27 mouse cellular contexts compared by ENCODE assay signal in the genomic region with DNA sequence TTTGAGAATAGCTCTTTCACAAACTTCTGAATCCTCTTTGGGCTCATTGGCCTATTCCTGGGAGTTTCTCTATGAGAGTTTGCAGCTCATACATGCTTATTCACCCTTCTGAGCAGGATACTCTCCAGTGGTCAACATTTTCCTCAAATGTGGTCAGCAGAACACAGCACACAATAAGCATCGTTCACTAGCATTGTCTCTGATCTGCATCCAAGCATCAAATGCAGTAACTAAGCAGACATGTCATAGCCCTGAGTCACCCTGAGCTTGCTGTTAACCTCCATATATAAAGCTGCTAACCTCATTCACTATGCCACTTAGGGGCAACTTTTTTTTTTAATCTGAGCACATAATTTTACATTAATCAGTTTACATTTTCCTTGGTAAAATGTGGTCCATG. TPM values are rescaled to one million over a fixed set of nuclear protein-coding genes. Genes with fewer than 3 reads are reported as not detected.
DNase-seq lines count a peak whose midpoint lies in the region; ATAC-seq lines count a peak whose summit lies in the region.
"Had no signal": no experiment of that assay in that cellular context is flagged by ENCODE, and none has a peak within 500 bp of the region (broad histone marks: within the 10 kb centered on the region; RNA-seq: fewer than 3 reads in every experiment).

No protein-coding gene starts in this region.

- no peaks in the 10 kb centered on the region for H3K9me3 ChIP-seq in kidney, embryonic 16.5 days (ENCODE audit: low read length)
- H3K9me3 ChIP-seq: embryonic facial prominence, embryonic 10.5 days; embryonic facial prominence, embryonic 13.5 days; forebrain, embryonic 10.5 days; forebrain, embryonic 13.5 days; heart, embryonic 10.5 days; heart, embryonic 13.5 days had no signal

- WGBS in kidney, embryonic 16.5 days = 53% methylated on average over 1 of the region's 1 CpGs

- peak; percentile 81 for ATAC-seq in kidney, embryonic 16.5 days (ENCODE audit: low FRiP score, low TSS enrichment)
- ATAC-seq: forebrain, embryonic 13.5 days; forebrain, embryonic 16.5 days; hindbrain, postnatal 0 days had no signal

- no peaks in the 10 kb centered on the region for H3K4me1 ChIP-seq in kidney, embryonic 16.5 days (ENCODE audit: insufficient read depth, low read length)
- H3K4me1 ChIP-seq: embryonic facial prominence, embryonic 10.5 days; embryonic facial prominence, embryonic 13.5 days; forebrain, embryonic 10.5 days; forebrain, embryonic 13.5 days; heart, embryonic 10.5 days; heart, embryonic 13.5 days had no signal

- H3K27me3 ChIP-seq in kidney, embryonic 16.5 days (ENCODE audit: insufficient read depth, low read length) = no peaks in the 10 kb centered on the region
- H3K27me3 ChIP-seq: embryonic facial prominence, embryonic 13.5 days; forebrain, embryonic 13.5 days; heart, embryonic 13.5 days had no signal

- H3K9ac ChIP-seq in kidney, embryonic 16.5 days (replicated peaks; ENCODE audit: low read length) = no peak overlapping the region
- H3K9ac ChIP-seq: embryonic facial prominence, embryonic 13.5 days; forebrain, embryonic 13.5 days; heart, embryonic 13.5 days; hindbrain, embryonic 14.5 days had no signal

- H3K36me3 ChIP-seq in kidney, embryonic 16.5 days (ENCODE audit: insufficient read depth, low read length) = no peaks in the 10 kb centered on the region
- H3K36me3 ChIP-seq: embryonic facial prominence, embryonic 10.5 days; embryonic facial prominence, embryonic 13.5 days; forebrain, embryonic 10.5 days; heart, embryonic 10.5 days; heart, embryonic 13.5 days had no signal

- H3K27ac ChIP-seq in kidney, embryonic 16.5 days (ENCODE audit: low read length) = peak overlapping the region; percentile 65; the same call in 1 of the 2 replicates
- H3K27ac ChIP-seq: embryonic facial prominence, embryonic 10.5 days; embryonic facial prominence, embryonic 13.5 days; forebrain, embryonic 10.5 days; forebrain, embryonic 13.5 days; heart, adult 2 months; heart, embryonic 10.5 days; heart, embryonic 13.5 days; hindbrain, embryonic 14.5 days; hindbrain, postnatal 0 days had no signal

- H3K4me3 ChIP-seq in kidney, embryonic 16.5 days (ENCODE audit: low read length) = no peak overlapping the region
- H3K4me3 ChIP-seq: embryonic facial prominence, embryonic 10.5 days; embryonic facial prominence, embryonic 13.5 days; forebrain, embryonic 10.5 days; forebrain, embryonic 13.5 days; heart, adult 2 months; heart, embryonic 10.5 days; heart, embryonic 13.5 days had no signal

- no peak overlapping the region for H3K4me2 ChIP-seq in kidney, embryonic 16.5 days (replicated peaks; ENCODE audit: low read depth, low read length)
- H3K4me2 ChIP-seq: embryonic facial prominence, embryonic 13.5 days; forebrain, embryonic 13.5 days; heart, embryonic 13.5 days; hindbrain, embryonic 14.5 days had no signal

- no peak for DNase-seq in kidney, postnatal 4 days
- DNase-seq in 3T3-L1 (ENCODE audit: low read depth, low spot score) = peak; percentile 84
- peak; percentile 90 for DNase-seq in Muller cell, postnatal 12 days (ENCODE audit: inconsistent ontology term)
- DNase-seq in cerebellum, adult 11 months = no peak
- DNase-seq in spleen, postnatal 10 days (ENCODE audit: low spot score in 2 of 2) = no peak
- DNase-seq: adrenal gland, adult 2 months; adrenal gland, postnatal 14 days; cerebellum, adult 11-12 months; cerebellum, adult 8-10 months; cerebellum, postnatal 10 days; cerebellum, postnatal 36 days; embryo, embryonic 11 days; gastrocnemius, postnatal 10 days; gastrocnemius, postnatal 36 days; heart, adult 2 months; heart, postnatal 14 days; heart, postnatal 4 days had no signal

RNA-seq across cellular contexts. Expression of a gene that starts 53.1 kb away (rescaled TPM):
- 31.2 and 31.4 TPM in 2 replicates for polyA plus RNA-seq in kidney, embryonic 16.5 days (2015; fragmentation: Nextera tagmentation; extraction: Ambion mirVana)

Comparison
In these comparisons a context has a peak if more than half of its experiments do, and no peak if none do; other contexts are left out.
1. DNase-seq: peak in 3T3-L1 (single experiment) and Muller cell, postnatal 12 days (single experiment); none in kidney, postnatal 4 days (0 of 2), cerebellum, adult 11 months (single experiment) and spleen, postnatal 10 days (0 of 2).